Mouse (Mus musculus) ovary, adult 18-20 months (tissue): ENCODE data around the gene Zmynd11.

Experiments
- DNase-seq: peaks from one replicate; pipeline ENCODE4 v3.0.0; 2022; ENCODE audit warnings: low spot score, mixed read lengths

Gene Zmynd11

DNA sequence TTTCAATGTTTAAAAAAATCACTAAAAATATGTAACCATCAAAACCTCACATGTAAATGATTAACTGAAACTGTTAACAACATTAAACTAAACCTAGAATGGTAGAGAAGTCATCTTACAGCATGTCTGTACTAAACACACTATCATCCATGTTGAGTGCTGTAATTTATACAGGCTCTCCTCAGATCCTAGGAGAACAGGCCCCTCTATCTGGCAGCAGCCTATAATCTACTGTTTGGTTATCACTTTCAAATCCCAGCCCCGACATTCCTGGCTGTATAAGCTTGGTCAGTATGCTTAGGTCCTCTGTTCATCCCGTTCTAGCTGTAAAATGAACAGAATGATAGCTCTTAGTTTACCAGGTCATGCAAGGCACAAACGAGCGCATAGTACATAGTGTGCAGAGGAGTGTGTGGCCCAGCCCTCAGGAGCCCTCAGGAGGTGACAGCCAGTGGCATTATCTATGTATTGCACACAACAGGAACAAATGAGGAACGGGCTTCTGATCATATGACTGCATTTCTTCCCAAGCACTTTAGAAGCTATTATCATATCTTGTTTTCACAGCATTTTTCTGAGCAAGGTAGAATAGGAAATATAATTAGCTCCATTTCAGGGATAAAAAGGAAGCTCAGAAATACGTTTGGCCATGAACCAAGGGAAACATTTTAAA, 51.5 kb downstream of the Zmynd11 start:
- DNase-seq: no peak

DNA sequence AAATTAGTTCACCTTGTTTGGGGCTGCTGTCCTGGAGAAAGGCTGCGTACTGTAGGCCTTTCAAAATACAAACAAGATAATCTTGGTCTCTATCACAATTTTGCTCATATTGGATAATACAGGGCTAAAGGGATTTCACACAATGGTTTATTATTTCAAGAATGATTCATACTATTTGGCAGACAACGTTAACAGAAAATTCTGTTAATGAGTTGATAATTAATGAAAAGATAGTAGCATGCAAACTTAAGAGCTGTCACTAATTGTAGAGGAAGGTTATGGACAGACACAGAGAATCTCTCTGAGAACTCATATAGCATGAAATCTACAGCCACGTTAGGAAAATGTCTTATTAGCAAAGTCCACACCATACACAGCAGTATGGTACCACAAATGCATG, 52.2 kb downstream of the Zmynd11 start:
- DNase-seq: no peak

DNA sequence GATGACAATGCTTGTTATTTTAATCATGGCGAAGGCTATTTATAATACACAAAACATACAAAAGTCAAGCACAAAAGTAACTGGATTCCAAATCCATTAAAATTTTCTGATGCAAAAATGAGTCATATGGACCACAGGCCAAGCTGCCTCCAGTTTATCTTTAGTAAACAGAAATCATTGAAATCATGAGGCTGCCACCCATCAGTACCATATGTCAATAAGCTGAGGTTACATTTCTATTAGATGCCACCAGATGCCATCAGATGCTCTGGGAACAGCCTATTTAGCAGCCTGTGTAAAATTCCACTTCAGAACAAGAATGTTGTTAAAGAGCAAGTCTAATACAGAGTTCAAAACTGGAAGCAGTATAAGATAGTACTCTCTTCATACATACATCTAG, 52.7 kb downstream of the Zmynd11 start:
- DNase-seq: no peak

DNA sequence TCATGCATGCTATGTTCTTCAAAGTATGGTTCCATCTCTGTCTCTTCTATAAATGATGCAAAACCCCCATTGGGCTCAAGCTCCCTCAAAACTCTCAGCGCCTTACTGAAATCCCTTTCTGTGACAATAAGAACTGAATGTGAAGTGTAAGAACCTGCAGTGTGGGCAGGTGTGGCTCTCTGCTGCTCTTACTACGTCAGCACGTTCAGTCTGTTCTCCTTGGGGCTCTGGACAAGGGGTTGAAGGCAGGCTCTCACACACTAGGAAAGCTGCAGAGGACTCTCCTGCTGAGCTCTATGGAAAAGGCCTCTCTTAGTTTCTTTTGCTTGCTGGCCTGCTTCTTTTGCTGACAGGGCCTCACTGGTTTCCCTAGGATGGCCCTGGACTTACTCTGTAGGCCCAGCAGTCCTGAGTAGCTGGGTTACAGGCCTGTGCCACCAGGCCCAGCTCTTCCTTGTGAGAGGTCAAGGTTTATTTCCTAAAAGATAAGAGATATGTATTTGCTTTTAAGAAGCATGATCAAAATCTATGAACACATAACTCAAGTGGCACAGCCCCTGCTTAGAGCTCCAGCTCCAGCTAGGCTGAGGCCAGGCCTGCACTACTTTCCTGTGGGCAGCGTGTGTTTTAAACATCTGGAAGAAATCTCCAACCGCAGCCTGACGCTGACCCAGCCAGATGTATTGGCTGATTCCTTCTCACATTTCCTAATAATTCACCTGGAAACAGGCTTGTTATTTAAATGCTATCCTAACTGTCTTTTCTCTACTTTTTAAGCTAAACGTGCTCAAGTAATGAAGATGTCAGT, 56.5 kb downstream of the Zmynd11 start:
- no peak for DNase-seq

DNA sequence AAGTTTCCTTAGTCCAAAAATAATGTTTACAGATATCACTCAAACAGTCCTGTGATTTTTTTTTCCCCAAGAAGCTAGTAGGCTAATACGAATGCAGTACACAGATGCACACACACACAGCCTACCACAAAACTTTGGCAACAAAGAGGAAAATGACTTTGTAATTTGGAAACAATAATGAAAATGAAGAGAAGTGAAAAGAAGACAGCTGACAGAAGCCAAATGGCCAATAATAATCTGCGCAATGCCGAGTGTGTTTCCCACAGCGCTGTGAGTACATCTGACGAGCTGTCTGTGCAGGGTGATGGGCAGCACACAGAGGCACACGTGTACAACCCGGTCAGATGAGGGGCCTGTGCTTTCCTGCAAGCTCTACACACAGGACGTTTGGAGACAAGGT, 58.4 kb downstream of the Zmynd11 start:
- no peak for DNase-seq

DNA sequence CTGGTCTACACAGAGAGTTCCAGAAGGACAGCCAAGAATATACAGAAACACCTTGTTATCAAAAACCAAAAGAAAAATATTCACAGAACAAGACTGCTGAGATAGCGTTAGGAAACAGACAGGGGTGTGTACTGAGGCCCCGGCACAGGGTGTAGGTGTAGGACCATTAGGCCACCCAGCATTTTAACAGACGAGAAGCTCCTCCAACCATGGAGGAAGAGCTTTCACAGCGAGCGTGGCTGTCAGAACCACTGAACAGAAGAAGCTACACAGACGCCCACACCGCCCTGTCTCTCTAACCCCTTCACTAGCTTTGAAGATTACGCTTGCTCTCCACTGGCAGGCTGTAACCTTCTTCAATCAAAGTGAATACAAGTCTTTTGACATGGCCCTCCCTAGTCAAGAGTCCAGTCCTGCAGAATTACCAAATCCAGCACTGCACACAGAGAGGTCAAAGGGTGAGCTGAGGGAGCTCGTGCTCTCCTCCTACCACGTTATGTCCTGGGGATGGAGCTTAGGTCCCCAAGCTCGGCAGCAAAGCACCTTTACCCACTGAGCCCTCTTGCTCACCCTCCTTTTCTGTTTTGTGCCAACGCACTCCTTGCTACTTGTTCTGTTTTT, 62.4 kb downstream of the Zmynd11 start:
- DNase-seq: no peak

DNA sequence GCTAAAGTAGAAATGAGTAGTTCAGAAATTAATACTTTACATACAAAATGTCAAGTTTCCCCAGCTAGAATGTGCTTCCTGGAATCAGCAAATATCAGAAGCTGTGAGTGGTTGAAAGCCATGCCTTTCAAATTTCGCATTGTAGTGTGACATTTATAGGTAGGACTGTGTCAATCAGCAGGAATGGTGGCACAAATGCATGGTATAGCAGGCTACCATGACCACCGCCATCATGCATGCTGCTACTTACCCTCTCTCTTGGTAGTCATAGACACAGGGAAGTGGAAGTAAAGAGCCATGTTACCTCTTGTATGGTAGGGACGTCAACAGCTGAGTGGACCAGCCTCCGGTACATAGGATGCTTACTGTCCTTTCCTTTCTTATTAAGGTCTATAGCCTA, 67.8 kb downstream of the Zmynd11 start:
- DNase-seq: no peak

DNA sequence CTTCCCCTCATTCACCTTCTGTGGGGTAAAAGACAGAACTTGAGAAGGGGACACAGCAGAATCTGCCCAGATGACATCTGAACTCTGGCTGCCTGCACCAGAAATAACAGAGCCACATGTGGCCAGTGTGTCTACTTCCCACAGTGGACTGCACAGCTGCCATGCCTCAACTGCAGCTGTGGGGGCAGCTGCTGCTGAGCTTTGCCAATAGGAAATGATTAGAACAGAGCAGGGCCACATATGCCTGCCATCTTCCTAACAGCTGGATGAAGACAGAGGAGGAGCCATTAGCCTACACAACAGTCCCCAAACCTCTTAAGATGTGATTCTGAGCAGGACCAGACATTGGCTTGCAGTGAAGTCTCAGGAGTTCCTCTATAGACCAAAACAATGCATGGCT, 69.3 kb downstream of the Zmynd11 start:
- no peak for DNase-seq

DNA sequence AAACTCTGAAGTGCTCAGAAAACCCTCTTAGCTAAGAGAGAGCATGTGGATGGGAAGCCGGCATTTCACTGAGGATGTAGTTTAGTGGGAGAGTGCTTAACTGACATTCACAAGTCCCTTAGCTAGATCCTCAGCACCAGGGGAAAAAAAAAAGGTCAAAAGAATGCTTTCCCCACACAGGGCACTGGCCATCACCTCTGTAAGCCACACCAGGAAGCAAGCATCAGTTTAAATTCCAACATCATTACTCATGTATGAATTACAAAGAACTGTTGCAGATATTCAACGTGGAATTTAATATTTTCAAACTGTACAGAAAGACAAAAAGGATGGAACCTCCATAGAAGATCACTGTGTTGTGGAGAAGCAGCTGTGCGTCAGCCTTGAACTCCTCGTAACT, 69.7 kb downstream of the Zmynd11 start:
- DNase-seq: no peak

DNA sequence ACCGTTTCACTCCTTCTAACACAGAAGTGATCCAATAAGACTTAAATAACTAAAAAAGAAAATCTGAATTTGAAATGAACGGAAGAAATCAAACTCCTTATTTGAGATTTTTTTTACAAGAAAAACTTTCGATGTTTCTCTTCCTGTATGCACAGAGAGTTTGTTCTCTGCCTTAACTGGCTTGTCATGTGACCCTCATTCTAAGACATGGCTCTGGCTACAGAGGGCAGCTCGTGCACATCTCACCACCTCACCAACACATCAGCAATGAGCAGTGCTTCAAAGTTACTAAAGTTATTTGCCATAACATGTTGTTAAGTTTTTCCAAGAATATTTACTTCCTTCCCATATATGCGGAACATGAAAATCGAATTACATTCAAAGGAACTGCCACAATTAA, 70.5 kb downstream of the Zmynd11 start:
- no peak for DNase-seq

DNA sequence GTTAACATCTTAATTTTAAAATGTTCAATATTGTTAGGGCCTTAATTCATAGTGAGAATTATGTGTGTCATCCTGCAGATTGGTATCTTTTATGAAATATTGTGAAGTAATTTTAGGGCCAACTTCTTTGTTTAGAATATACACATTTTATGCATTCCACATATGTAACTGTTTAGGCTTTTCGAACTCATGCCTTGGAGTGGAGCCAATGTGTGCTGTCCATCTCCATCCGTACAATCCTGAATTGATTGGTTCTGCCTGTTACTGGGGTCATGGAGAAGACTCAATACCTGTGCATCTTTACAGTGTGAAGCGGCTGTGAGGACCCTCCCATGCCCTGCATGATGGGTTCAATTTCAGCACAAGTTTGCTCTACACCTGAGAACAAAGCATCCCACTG, 72.3 kb downstream of the Zmynd11 start:
- DNase-seq: no peak

DNA sequence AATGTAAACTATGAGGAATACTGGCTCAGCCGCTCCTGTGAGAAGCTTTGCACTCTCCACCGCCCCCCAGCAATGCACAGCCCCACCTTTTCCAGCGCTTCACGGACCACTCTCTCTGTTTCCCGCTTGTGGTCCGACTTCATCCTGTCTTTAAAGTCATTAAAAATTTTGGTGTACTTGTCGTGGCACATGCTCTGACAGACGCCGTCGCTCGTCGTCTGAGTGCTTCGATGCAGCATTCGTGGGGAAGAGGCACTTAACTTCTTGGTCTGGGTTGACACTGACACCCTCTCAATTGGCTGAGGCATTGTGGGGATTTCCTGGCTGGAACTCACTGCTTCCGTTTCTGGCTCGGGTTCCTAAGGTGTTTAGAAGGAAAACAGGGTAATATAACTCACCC, 75.8 kb downstream of the Zmynd11 start:
- DNase-seq: no peak

DNA sequence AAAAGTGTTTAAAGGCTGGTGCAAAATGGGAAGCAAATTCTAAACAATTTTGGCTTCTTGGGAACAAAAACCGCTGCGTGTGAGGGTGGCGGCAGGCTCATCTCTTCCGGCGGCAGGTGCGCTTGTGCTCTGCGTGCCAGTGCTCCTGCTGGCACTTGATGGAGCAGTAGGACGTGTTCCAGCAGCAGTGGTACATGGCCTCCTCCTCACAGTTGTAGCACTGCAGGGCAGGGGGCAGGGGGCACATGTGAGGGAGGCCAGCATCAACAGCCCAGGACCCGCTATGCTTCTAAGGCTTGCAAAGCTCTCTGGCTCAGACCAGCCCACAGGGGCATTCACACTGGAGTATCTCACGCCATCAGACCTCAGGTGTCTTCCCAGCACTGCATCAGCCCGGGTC, 78.4 kb downstream of the Zmynd11 start:
- DNase-seq: no peak

DNA sequence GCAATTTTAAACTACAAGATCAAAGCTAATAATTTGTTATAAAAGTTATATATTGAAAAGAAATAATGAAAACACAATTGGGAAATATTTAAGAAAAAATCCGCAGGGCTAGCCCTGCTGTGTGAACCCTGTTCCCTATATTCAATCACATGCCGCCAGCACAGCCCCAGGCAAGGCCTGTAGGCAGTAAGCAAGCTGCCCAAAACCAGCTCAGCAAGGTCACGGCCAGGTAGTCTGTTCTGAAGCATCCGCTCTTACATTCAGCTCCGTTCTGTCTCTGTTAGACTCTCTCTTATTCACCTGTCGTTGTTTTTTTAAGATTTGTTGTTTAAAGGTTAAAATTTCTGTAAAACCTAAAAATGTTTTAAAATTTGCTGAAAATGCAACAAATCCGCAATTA, 78.9 kb downstream of the Zmynd11 start:
- DNase-seq: no peak

DNA sequence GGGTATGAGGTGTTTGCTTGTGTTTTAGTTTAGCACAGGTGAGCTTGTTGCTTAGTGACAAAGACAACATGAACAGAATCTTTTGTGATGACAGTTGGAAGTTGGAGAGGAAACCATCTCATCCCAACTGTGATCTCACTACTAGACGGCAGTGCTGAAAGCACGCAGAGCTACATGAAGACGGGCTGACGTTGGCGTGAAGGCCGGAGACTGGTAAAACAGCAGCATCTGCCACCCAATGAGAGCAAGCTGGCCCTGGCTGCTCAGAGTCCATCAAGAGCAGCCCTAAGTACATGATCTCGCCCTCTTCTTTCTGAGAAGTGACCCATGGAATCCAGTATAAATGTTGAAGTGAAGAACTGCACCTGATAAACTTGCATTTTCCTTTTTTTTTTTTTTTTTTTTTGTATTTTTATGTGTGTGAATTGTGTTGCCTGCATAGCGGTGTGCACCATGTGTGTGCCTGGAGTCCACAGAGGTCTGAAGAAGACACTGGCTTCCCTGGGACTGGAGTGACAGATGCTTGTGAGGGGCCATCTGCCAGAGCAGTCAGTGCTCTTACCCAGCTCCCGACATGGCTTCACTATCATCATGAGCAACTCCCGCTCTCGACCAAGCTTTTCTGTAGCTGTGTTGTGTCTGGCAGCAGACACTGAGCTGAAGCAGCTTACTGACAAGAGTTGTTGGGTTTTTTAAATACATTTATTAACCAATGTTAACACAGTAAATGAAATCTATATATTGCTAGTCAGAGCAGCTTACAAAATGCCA, 80.8 kb downstream of the Zmynd11 start:
- DNase-seq: no peak

DNA sequence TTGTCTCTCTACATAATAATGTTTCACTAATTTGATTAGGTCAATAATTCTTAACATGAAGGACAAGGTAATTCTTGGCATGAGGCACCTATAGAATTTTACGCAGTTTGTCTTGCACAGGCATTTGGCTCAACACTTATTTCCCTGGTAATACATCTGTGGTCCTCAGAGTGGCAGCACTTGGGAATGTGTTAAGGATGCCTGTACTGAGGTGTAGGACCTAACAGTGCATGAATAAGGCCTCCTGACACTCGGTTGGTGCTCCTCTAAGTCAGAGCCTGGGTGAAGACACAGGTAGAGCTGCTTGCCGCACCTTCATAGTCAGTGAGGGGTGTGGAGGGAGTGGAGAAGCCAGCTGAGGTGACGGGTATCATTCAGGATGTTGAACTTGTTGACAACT, 81.8 kb downstream of the Zmynd11 start:
- no peak for DNase-seq

DNA sequence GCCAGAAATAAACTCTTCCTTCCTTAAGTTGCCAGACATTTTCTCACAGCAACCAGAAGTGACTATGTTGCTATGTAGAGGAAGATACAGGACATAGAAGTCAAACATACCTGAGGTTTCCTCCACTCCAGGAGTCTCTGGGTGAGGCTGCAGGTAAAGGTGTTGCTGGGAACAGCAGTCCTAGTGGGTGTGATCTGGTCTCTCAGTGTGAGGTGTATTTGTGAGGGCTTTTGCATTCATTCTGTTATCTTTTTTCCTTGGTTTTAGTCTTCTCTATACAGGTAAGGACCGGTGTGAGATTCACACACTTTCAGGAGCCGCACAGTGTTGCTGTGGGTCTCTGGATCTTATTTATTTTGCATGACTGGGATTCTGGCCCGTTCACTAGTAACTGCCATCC, 83.6 kb downstream of the Zmynd11 start:
- no peak for DNase-seq

DNA sequence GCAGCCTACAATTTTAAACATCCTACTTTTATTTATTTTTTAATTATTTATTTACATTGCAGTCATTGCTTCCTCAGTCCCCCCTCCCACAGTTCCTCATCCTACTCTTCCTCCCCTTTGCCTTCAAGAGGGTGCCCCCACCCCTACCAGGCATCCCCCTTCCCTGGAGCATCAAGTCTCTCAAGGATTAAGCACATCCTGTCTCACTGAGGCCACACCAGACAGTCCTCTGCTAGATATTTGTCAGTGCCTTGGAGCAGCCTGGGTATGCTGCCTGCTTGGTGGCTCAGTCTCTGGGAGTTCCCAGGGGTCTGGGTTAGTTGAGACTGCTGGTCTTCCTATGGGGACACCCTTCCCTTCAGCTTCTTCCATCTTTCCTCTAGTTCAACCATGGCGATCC, 91.0 kb downstream of the Zmynd11 start:
- DNase-seq: no peak

DNA sequence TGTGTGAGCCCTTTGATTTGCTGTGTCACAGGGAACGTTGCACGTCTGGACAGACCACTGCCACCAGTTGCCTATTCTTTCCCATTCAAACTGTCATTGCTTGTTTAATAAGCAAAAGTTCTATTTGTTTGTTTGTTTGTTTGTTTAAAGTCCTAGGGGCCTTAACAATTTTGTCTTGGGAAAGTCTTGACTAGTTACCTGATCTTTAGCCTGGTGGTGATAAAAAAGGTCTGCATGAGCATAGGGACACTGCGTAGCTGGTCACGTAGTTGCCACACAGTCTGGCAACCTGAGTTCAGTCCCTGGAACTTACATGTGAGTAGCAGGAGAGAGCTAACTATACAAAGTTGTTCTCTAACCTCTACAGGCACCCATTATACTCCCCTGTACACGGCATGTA, 95.9 kb downstream of the Zmynd11 start:
- no peak for DNase-seq

DNA sequence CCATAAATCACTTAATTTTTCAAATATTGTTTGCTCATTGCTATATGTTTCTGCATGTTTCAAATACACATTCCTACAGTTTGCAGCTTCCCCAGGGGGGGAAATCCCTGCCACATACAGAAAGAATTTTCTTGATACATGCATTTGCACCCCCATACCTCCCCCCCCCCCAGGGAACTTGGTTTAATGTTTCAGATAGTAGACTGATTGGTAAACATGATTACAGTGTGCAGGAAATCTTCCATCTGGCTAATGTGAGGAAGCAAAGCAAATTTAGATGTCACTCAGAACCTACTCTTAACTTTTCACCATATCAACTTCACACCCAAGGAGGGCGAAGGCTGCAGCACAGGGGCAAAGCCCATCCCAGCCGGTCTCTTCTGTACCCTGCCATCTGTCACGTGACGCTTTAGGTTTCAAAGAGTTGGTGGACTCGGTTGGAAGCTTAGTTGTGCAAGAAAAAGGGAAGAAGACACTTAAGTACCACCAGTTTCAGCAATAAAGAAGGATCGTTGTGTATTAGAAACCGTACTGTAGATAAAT, 97.1 kb downstream of the Zmynd11 start:
- no peak for DNase-seq

DNA sequence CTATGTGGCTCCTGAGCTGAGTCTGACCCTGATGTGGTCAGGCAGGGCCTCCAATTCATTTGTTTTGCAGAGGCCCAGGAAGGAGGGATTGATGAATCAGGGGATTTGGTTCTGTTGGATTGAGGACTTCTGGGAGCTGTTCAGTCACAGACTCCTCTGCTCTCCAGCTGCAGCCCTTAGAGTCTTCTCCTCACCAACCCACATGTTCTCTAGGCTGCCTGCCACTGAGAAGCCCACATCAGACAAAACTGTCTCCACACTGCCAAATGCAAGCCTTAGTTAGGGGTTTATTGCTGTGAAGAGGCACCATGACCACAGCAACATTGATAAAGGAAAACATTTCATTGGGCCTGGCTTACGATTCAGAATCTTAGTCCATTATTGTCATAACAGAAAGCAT, 101.5 kb downstream of the Zmynd11 start:
- no peak for DNase-seq

DNA sequence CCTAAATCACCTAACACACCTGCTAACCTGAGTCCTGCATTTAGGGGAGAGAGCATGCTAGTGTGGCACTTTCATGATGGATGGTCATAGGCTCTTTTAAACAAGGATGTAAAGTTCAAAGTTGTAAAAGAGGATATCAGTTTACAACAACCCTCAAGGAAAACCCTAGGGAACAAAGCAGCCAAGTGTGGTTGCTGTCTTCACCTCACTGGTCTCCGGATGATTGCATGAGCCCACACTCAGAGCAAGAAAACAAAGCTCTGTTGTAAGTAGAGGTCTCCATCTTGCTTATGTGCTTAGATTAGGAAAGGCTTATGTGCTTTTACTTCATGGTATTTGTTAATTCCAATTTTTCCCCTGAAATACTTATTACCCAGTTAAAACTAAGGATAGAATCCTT, 104.4 kb downstream of the Zmynd11 start:
- DNase-seq: no peak
